Mouse (Mus musculus) heart, adult 11 months (tissue): ENCODE data around the gene Enthd1.
"Not testable (repeated sequence)": the region's sequence is repeated elsewhere in the genome, so short reads cannot be mapped to it uniquely, and the experiment has no call there.

ENCODE experiments used
- DNase-seq: peaks from one replicate; pipeline ENCODE4 v3.0.0; 2022

Enthd1 gene

DNA sequence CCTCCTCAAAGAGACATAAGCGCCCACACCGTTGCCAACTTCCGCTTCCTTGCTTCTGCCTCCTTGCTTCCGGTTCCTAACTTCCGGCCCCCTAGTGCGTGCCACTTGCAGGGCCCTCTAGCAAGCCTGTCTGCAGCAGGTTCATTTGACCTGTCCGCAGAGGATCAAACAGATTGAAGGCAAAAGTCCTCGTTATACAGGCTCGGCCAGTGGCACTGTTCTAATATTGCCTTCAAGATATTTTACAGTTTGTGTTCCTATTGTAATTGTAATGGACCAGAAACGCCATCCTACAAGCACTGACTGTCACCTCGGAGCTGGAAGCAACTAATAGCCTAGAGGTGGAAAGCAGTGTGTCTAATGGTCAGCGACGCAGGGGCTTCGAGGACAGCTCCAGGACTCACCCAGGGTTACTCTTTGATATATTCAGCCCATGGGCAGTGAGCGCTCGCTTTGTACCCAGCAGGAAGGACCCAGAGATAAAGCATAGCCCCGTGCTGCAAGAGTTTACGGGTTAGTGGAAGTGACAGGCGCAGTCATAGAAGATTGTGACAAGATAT lies at the start of gene Enthd1:
Gene Enthd1 (minus strand): TSS at position 51 of the 560 bp plus-strand sequence.
- peak; percentile 66 for DNase-seq

DNA sequence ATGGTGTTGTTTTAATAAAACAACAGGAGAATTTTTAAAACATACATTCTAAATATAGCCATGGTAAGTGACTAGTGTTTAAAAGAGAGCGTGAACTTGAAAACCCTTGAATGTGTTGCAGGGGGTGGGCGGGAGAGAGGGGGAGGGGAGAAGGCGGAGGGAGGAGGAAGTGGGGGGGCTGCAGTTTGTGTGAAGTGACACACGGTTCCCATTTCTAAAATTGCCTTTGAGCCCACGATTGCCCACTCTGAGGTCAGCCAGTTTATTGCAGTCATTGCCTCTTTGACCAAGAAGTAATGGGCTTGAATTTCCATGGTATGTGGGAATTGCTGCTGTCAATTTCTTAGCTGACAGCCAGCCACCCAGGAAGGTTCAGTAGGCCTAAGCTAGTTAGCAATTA lies 48.9 kb upstream of the Enthd1 start:
- DNase-seq, result no peak

DNA sequence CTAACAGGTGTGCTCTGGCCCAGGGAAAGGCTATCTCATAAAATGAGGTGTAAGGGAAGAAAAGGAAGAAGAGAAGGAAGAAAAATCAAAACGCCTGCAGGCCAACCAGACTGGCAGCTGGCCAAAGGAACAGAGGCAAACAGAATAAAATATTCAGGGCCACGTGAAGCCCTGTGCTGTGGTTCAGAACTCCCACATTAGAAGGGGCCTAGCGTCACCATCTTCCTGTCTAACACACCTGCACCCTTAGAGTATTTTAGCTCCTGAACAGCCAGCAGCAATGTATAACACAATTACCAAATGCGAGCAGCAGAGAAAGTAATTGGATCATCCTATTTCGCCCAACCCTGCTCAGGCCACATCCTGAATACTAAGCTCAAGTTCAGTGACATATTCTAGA lies 46.5 kb upstream of the Enthd1 start:
- no peak for DNase-seq

DNA sequence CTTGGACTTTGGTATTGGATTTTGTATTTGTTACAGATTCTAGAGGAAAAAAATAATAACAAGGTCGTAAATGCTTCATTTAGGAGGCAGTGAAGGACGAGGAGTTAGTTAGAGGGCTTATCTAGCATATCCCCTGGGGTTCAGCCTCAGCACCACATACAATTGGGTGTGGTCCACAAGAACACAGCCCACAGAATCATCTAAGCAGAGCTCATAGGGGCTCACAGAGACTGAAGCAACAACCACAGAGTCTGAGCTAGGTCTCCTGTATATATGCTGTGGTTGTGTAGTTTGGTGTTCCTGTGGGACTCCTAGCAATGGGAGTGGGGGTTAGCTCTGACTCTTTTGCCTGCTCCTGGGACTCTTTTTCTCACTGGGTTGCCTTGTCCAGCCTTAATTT lies 45.4 kb upstream of the Enthd1 start:
- no peak for DNase-seq

DNA sequence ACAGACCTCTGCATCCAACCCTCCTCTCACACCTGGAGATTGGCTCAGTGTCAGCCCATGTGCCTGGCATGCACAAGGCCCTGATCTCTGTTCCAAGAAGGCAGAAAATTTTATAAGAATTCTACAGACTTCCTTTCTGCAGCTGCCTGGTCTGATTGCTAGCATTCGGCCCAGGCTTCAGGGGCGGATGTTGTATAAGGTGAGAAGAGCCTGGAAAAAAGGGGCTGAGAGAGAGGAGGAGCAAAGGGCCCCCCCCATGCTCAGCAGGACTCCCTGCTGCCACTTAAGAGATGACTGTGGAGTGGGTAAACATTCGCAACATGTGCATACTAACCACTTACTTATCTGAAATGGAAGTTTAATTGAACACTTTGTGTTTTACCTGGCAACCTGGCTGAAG lies 43.0 kb upstream of the Enthd1 start:
- DNase-seq, result no peak

DNA sequence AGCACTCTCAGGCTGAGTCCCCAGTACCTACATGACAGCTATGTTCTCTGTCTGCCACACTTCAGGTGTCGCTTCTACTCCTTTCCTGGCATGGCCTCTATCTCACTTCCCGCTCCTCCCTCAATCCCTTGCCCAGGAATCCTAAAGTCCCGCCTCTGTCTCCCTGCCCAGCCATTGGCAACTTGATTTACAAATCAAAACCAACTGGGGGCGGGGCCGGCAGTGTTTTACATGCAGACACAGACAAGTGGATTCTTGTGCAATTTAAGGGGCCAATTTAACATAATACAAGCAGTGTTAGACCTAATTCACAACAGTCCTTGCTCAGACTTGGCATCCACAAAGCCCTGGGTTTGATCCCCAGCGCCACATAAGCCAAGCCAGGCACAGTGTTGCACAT lies 39.1 kb upstream of the Enthd1 start:
- DNase-seq, result no peak

DNA sequence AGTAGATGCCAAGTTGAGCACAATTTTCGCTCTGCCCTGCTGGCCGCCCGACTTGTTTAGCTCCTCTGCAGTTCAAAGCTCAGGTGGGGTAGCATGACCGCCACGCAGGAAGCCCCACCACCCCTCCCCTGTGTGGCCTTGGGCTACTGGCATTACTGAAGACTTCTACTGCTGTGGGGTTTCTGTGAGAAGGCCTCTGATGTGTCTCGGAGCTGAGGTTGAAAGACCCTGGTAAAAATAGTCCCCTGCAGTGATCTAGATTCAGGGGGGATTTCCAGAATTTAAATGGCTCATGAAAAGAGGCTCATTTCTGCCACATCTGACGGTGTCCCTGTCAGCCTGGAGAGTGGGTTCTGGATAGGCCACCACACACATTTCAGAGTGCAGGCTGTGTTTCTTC lies 37.5 kb upstream of the Enthd1 start:
- DNase-seq, result no peak

DNA sequence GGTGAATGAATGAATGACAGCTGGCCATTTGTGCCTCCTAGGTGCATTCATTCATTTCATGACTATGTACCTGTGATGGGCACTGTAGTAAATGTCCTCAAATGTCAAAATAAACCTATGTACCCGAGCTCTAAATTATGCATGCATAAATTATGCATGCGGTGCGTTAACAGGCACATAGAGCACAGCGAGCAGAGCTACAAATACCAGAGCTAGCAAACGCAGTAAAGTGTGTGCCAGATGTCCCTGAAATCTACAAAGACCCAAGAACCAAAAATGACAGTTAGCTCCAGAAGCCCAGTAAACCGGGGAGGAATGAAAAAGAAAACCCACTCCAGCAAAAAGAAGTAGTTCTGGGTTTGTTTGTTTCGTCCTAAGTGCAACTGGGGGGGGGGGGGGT lies 36.5 kb upstream of the Enthd1 start:
- no peak for DNase-seq

DNA sequence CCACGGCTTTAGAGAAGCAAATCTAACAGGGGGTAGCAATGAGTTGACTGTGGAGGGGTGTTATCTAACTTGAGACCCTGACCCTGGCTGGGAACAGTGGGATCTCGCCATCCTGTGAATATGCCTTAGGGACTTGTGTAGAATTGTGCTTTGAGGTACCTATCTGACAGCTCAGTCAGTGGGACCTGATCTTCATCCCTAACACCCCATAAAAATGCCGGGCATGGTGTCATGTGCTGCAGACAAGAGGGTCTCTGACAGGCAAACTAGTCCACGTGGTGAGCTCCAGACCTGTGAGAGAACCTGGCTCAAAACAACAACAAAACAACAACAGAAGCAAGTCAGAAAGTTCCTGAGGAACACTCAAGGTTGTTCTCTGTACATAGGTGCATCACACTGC lies 34.9 kb upstream of the Enthd1 start:
- no peak for DNase-seq

DNA sequence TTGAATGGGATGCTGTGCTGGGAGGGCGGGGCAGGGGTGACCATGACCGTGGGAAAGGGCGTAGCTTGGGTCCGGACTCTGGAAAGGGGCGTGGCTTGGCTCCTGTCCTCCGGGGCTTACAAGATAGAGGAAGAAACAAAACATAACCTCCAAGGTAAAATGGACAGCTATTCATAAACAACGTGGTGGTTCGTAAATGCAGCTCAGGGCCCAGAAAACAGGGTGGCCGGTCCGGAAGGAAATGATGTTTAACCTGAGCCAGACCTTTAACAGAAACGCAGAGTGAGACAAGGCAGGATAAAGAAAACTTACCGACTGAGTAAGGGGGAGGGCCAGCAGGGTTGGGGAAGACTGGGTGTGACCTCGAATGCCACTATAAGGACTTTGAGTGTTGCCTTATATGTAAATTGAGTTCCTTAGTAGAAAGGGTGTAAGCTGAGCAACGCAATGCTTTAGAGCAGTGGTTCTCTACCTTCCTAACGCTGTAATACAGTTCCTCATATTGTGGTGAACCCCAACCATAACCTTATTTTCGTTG lies 34.3 kb upstream of the Enthd1 start:
- DNase-seq, result peak; percentile 97

DNA sequence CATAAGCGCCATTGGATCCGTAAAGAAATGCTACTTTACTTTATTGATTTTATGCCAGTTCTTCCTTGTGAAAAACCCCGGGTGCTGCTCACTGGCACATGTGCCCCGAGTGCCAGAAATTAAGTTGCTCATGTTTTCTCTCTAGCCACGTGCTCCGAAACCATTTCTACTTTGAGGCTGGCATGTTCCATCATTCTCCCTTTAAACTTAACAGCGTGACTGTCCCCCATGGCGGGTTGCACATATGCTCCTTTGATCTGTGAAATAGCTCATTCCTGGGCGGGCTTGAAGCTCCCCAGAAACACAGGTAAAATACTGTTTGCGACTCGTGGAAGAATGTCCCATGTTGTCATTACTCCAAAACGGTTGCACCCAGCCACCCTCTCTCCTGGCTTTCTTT lies 33.8 kb upstream of the Enthd1 start:
- no peak for DNase-seq

DNA sequence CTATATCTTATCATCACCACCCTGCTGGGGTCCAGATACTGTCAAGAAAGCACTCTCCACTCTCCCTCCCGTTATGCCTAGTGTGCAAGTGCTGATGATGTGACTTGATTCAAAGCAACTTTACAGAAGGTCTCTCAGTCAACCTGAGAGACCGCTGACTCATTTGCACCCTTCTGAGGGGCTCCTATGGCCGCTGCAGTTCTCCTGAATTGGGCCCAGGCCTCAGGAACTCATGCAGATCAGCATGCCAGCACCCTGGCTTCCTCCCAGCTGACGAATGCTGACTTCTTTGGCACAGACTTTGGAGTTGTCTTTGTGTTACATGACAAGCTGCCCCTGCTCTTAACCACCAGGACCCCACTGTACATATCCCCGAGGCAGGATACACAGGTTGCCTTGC lies 28.9 kb upstream of the Enthd1 start:
- no peak for DNase-seq

DNA sequence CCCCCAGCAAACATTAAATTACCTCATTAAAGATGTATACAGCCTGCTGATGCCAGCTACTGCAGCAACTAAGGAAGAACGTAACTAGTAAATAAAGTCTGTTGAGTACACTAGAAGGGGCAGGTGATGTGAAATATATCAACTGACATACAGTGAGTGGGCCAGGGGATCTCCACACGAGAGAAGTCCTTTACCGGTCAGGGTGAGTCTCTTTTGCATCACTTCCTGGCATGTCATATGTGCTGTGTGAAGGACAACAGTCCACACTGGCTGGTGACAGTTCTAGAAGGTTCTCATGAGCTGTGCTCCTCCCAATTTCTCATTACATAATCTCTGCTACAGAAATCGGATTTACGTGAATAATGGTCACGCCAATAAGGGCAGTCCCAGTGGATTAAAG lies 27.8 kb upstream of the Enthd1 start:
- DNase-seq, result no peak

DNA sequence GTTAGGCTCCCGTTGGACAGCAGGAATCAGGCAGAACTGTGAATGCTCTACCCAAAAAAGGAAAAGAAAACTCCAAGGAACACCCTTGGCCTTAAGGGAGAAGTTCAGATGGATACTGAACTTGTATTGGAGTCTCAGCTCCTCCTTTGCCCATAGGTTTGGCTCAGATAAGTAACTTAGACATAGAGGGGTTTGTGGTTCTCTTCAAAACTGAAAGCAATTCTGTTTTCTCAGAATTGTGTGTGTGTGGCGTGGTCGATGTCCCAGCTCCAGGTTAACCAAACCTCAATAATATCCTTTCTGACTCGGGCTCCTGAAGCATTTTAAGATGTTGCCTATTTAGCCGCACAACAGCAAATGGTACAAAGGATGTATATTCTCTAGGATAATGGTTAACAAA lies 25.7 kb upstream of the Enthd1 start:
- DNase-seq, result no peak

DNA sequence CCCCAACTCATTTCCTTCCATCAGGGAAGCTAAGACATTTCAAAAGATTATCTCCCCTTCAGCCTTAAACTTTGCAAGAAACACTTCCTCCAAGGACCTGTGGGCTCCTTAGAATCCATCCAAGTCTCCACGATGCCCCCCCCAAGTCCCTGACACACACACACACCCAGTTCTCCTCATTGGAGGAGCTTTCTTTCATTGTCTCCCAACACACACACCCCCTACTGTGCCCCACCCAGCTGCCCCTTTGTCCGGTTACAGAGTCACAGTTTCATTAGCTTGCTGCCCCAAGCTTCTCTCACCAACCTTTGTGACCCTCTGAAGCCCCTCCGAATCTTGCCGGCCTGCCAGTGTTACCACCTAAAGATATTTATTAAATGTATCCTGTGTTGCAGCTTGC lies 21.3 kb upstream of the Enthd1 start:
- no peak for DNase-seq

DNA sequence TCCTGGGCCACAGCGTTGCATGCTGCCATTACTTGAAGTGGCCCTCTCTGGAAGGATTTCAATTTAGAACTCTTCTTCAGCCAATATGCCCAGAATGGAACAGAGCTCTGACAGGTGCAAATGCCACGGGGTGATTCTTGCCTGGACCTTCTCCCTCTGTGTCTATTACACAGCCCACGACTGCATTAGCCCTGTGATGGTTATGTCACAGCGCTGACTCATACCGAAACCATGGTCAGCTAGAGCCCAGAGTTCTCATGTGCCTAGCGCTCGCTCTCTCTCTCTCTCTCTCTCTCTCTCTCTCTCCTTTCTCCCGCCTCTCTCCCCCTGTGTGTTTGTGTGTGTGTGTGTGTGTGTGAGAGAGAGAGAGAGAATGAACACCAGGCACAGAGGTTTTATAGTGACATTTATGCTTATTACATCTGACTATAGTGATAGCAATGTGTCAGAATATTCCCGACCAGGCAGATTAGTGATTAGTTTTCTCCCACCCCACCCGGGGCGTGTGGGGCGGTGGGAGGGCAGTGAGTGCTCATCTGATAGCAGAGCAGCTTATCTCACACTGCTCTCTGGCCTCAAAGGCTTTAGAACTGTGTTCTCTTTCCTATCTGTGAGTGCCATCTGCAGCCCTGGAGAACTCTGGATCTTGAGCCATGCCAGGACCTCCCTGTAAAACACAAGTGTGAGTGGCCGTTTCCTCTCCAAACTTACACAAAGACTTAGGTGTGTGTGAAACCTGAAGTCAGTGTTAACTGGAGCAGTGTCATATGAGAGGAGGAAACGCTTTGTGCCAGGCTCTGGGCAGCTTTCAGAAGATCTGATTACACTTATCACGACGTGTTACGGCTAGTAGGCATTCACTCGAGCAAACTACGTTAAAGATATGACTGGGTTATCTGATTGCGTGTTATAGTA lies 17.9 kb upstream of the Enthd1 start:
- DNase-seq, result peak; percentile 93

DNA sequence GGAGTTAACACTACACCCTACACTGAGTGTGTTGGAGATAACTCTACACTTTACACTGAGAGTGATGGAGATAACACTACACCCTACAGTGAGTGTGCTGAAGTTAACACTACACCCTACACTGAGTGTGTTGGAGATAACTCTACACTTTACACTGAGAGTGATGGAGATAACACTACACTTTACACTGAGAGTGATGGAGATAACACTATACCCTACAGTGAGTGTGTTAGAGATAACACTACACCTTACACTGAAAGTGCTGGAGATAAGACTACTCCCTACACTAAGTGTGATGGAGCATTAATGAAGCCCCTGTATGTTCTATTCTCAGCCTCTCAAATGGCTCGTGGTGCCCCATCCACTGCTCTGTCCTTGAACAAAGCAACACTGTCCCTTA lies 15.6 kb upstream of the Enthd1 start:
- DNase-seq, result not testable (repeated sequence)

DNA sequence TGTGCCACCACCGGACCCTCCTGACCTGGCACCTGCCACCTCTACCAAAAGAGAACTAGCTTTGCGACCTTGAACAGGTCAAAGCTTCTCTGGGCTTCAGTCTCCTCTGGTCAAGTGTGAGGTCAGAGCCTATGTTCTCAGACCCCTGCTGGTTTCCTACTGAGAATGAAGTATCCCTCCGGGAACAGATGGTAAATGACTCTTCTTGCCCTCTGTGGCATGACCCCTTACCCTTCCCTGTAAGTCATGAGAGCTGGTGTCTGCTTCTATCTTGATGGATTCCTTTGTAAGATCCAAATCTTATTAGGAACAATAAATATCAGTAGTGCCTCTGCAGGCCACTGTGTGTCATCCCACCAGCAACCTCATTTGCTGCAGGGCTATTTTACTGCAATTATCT lies 14.2 kb upstream of the Enthd1 start:
- no peak for DNase-seq

DNA sequence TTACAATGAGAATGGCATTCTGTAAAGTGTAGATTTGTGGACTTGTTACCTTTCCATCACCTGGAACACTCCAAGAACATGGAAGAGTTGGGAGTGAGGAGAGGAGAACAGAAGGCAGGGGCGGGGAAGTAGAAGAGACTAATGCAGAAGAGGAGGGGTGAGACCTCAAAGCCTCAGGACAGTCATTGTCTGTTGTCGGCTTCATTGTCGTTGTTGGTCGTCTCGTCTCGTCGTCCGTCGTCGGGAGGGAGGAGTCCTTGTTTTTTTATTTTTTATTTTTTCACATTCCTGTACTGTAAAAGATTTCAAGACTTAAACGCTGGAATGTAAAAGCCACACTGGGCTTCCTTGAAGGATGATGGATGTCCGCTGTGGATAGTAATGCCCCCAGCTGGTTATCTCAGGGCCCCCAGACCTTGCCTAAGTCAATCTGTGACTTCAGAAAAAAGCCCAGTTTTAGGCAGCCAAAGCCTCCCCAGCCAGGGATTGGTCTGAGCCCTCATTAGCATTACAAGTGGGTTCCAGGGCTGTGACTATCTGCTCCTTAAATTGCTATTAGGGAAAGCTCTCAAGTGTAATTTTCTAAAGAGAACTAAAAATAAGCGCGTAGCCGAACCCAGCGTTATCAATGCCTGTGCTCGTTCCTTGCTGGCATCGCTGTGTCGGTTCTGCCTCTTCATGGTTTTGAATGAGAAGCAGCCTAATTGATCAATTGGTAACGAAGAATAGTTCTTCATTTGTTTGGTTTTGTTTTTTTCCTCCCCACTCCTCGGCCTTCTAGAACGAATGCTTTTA lies 12.4 kb upstream of the Enthd1 start:
- DNase-seq, result peak; percentile 71

DNA sequence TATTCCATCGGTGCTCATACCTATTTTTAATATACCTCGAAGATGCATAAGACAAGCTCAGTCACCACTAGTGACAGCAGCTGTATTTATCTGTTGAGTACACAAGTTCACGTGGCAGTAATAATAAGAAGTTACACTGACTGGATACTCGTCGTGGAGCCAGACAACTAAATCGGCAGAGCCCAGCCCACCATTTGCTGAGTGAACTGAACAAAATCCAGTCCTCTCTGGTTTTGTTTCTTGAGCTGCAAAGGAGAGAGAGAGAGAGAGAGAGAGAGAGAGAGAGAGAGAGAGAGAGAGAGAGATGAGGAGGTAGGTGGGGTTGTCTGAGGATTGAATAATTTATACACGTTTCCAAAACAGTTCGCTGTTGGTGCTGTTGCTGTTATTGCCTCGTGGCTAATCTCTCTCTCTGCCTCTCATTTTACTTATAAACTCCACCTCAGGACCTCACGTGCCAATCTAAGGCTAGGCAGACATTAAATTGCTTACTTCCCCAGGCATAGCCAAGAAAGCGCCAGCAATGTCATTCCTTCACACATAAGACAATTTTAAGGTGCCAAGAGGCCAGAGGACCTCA lies 11.5 kb upstream of the Enthd1 start:
- DNase-seq, result no peak

DNA sequence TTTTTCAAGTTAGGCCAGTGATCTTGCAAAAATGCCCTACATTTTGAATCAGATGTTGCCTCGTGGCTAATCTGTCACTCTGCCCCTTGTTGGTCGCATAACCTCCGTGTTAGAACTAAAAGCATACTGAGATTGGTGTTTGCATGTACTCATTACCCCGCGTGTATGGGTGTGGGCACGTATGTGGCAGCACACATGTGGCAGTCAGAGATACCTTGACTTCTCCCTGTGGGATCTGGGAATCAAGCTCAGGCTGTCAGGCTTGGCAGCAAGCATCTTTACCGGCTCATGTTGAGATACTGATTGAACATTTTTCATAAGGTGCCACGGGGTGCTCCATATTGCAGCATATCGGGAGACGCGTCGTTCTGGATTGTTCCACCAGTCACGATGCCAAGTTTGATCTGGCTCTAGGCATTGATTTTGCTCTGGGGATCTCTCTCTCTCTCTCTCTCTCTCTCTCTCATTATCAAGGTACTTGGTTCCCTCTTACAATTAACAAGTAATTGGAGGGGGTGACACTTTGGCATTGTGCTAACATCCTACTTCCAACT lies 10.9 kb upstream of the Enthd1 start:
- peak; percentile 74 for DNase-seq

DNA sequence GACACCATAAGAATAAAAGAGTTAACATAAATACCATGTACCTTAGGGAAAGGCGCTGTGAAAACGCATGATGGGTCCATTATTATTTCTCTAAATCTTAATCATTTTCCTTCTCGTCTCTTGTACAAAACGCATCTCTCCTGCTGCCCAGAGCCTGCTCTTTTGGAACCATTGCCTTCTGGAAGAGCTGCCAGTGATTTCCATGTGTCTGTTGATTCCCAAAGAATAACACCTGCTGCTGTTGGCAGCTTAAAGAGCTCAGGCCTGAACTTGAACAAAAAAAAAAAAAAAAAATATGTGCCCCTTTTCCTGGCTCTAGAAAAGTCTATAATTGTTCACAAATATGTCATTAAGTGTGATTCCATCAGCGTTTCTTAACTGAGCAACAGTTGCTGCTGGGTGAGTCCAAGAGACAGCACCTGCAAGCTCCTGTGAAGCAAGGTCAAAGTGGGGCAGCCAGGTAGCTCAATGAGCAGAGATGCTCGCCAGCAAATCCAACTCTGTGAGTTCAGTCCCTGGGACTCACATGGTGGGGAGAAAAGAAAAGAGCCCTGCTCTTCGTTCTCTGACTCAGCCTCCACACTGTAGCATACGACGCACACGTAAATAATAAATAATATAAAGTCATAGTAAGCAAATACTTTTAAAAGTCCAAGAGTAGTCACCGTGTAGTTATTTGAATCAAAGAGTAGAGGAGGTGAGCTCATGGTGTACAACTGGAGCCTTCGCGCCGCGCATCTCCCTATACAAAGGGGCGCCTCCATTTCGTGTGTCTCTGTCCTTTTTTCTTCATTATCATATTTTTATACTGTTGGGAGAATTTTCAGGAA lies 9.5 kb upstream of the Enthd1 start:
- peak; percentile 70 for DNase-seq
